Mouse (Mus musculus): ENCODE measurements around the gene Arsb.
A peak's percentile ranks its signal among the peaks of the same experiment; 100 is the strongest.
"Not testable (repeated sequence)": the region's sequence is repeated elsewhere in the genome, so short reads cannot be mapped to it uniquely, and the experiment has no call there.

The Arsb gene

GRCm38 (mm10) chr13:93787647-93788046, 16.2 kb downstream of the Arsb start:
- peak; percentile 28 for DNase-seq (ENCODE audit: low spot score)

DNA sequence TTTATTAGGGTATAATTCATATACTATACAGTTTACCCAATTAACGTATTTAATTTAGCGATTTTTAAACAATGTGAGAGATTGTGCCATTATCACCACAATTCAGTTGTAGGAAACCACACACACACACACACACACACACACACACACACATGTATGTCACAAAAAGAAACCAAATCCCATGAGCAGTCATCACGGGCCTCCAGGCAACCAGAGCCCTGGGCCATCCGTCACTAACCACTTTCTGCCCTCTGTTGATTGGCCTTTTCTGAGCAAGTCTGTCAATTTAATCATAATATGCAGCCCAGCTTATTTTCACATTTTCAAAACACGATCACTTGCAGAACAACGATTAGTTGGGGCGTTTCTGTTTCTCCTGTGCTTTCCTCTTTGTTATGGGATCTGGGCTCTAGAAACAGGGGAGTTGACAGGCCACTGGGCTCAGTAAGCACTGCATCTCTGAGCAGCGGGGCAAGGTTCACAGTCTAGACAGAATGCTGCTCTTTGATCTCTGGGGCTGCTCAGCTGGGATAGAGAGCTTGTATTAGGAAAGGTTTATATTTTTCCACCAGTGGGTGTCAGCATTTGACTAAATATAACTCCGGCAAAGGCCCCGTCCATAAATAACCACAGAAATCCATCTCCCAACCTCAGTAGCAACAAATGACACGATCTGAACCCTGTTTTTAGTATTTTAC, 21.7 kb downstream of the Arsb start:
- peak; percentile 77 for DNase-seq (ENCODE audit: low spot score)

DNA sequence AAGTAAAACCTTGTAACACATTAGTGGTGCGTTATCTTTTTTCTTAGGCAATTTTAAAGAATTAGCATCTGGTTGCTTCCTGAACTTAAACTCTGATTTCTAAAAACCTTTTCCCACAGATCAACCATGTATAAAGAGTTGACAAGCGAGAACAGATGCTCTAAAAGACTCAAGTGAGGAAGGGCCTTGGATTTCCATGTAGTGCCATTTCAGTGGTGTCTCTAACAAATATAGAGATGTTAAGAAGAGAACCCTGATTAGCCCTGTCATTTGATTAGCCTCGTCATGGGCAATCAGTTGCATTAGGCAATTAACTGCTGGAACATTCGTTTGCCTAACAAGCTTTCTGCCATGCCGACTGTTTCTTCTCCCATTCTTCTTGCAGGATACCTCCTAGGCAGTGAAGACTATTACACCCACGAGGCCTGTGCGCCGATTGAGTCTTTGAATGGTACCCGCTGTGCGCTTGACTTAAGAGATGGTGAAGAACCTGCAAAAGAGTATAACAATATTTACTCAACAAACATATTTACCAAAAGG, 22.3 kb downstream of the Arsb start:
- DNase-seq (ENCODE audit: low spot score), result no peak

- DNase-seq (ENCODE audit: low spot score), result no peak
Observed at GRCm38 (mm10) chr13:93797011-93797600, 25.7 kb downstream of the Arsb start.

- not testable (repeated sequence) for DNase-seq (ENCODE audit: low spot score)
Observed at GRCm38 (mm10) chr13:93810311-93810710, 38.9 kb downstream of the Arsb start.

DNA sequence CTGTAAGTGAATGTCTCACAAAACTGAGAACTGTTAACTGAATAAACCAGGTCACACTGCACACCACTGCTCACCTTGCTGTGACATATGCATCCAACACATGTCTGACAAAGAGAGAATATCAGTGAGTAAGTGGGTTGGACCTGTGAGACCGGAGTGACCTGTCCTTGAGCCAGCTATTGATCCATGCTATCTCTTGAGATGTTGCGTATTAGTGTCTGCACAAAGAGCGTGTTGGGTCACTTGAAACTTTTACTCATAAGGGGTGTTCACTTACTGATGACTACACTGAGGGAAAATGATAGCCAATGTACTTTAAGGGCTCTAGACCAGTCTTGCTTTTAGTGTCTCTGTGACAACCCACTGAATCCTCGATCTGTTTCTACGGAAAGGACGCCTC, 42.7 kb downstream of the Arsb start:
- DNase-seq (ENCODE audit: low spot score), result no peak

DNA sequence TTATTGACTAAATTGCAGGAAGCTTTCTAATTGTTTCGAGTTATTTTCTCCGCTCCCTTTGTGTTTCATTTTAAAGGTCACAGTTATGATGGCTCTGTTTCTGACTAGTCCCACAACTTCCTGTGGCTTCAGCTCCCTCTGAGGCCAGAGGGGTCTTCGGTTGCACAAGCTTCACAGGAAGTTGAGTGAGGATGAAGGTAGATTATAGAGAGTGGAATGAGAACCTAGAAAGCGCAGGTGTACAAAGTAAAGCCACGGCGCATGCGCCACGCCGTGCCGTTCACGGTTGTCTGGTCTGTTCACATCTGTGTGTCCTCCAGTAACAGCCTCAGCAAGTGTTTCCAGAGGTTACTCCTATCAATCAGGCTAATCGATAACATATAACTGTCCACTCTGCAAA, 43.2 kb downstream of the Arsb start:
- DNase-seq (ENCODE audit: low spot score), result no peak

DNA sequence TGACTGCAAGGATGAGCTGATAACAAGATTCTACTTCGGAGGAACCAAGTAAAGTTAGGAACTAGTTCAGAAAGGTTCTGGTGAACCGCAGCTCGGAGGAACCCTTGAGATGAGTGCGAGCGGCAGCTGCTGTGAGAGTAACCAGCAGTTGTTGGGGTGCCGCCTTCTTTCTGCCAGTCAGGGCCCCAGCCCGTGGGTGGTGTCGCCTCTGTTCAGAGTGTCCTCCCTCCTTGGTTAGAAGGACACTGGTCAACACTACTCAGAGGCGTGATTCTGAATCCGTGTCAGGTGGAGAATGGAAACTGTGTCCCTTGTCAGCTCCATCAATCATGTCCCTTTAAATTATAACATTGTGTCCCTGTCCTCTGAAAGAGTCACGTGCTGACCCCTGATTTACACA, 43.7 kb downstream of the Arsb start:
- no peak for DNase-seq (ENCODE audit: low spot score)

DNA sequence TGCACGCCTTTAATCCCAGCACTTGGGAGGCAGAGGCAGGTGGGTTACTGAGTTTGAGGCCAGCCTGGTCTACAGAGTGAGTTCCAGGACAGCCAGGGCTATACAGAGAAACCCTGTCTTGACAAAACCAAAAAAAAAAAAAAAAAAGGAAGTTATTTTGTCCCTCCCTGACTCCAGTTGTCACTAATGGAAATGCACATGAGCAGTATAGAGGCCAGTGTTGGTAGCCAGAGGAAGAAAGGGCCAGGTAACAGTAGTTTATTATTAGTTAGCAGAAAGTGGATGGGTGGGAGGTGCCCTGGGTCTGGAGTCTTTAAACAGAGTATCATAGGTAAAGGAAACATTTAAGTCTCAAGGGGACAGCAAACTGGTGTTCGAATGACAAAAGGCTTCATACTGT, 44.7 kb downstream of the Arsb start:
- DNase-seq (ENCODE audit: low spot score), result no peak

DNA sequence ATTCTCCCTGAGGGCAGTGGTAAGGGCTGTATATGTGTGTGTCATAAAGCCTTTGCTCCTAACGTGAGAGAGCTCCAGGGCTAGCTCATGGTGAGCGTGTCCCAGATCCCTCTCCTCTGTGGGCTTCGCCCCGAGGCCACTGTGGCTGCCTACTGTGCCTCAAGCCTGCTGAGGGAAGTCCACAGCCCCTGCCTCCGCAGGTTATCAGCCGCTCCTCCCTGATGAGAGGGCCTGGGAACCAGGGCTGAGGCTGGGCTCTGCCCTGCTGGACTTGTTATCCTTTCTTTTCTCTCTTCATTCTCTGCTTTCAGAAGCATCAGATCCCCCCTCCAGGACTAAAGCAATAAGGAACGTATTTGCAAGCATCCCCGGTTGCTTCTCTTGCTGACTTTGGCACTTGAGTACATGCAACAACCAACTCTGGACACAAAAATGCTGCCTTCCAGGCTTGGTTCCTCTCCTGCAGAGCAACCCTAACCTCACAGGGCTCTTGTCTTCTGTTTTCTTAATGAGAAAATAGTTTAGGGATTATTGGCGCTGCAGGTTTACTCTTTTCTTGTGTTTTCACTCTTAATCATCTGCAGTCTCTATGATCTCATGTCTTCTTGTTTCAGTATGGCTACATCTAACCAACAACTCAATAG, 45.4 kb downstream of the Arsb start:
- no peak for DNase-seq (ENCODE audit: low spot score)

DNA sequence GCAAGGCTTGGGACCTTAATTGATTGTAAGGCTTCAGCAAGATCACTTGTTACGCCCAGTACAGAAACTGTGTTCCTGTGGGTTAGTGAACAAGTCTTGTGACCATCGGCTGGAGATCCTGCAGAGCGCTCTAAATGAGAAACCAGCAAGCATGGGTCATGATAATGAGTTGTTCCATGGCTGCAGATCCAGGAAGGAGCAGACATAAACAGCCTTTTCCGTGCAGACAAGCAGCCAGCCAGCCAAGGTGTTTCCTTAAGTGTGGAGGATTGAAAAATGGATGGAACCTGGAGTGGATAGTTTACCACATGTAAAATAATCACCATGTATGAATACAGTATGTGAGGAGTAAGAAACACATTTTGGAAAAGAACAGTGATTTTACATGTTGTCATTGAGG, 48.7 kb downstream of the Arsb start:
- no peak for DNase-seq (ENCODE audit: low spot score)

- peak; percentile 48 for DNase-seq (ENCODE audit: low spot score)
Observed at GRCm38 (mm10) chr13:93822001-93822400, 50.6 kb downstream of the Arsb start.

DNA sequence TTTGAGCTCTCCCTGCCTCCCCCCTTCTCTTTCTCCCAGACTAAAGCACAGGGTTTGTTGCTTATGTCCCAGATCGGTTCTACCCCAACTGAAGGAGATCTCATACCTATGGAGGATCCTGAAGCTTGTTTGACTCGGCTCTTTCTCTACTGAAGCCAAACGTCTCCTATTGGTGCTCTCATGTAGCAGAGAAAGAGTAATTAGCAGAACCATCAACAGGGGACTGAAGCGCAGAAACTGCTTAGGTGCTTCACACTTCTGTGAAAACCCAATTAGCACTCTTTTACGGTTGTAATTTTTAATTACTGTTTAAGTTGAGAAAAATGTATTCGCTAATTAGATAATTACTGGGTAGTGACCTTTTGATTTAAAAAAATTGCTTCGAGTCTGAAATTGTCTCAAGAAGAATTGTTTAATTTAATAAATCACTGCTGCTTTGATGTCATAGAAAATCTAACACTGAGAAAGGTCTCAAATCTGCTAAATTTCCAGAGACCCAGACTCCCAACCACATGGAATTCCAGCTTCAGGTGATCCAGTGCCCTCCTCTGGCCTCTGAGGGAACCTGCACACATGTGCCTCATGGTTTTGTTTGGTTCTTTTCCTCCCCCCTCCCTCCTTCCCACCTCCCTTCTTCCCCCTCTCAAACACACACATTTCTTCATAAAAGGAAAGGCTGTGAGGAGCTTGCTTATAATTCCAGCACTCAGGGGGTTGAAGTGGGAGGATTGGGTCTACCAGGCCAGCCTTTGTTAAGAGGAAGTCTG, 54.5 kb downstream of the Arsb start:
- DNase-seq (ENCODE audit: low spot score), result no peak

GRCm38 (mm10) chr13:93827745-93828144, 56.3 kb downstream of the Arsb start:
- no peak for DNase-seq (ENCODE audit: low spot score)

DNA sequence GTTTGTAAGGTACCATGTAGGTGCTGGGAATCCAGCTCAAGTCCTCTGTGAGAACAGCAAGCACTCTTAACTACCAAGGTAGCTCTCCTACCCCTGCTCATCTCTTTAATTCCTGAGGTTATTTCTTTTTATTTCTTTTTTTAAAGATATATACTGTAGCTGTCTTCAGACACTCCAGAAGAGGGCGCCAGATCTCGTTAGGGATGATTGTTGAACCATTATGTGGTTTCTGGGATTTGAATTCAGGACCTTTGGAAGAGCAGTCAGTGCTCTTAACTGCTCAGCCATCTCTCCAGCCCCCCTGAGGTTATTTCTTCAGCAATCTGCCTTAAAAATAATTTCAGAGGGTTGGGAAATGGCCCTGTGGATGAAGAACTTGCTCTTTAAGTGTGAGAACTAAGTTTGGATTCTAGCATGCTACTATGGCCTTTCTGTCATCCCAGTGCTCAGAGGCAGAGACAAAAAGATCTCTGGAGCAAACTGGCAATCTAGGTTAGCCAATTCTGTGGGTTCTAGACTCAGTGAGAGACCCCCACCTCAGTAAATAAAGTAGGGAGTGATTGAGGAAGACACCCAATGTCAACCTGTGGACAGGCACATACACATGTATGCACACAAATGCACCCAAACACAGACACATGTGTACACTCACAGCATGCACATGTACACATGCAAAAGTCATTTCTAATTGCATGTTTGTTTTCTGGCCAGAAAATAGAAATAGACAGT, 58.3 kb downstream of the Arsb start:
- peak; percentile 20 for DNase-seq (ENCODE audit: low spot score)

DNA sequence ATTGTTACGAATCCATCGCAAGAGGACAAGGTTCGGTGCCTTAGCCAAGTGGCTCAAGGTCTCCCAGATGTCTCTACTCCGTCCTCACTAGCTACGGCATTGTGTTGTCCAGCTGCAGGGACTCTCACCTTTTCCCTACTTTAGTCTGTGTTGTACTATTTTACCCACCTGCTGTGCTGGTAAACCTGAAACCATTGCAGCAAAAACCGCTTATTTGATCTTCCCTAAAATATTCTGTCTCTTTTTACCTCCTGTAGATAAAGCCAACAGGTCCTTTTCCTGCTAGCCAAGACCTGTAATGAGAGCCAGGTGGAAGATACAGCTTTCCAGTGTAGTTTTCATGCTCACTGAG, 58.8 kb downstream of the Arsb start:
- DNase-seq (ENCODE audit: low spot score), result no peak

GRCm38 (mm10) chr13:93837481-93838225, 66.2 kb downstream of the Arsb start:
- DNase-seq (ENCODE audit: low spot score), result peak; percentile 11

DNA sequence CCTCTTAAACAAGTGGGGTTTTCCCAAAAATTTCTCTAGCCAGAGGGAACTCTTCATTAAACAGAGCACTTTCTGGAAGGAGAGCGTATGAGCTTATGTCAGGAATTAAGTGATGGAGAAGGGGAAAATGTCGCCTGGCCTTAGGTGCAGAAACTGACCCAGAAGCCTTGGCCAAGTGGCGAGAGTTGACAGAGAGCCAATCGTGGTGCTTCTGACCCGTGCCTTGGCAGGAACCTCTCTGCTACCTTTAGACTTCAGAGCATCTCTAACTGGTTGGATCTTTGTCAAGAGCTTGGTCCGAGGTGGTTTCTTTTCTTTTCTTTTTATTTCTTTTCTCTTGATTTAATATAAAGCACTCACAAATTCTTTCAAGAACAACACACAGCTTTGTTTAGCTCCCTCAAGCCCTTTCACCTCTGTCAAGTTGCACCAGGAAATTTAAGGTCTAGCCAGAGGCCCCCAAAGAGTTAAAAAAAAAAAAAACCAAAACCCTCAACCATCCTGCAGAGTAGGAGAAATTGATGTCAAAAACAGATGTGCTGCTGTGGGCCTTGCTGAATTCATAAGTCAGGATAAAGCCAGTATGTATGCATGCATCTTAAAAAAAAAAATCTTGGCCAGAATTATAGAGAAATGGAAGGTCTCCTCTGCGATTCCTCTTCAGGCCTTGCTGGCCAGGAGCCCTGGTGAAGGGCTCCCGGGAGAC, 67.2 kb downstream of the Arsb start:
- DNase-seq (ENCODE audit: low spot score), result no peak

GRCm38 (mm10) chr13:93839137-93839630, 67.8 kb downstream of the Arsb start:
- peak; percentile 25 for DNase-seq (ENCODE audit: low spot score)

GRCm38 (mm10) chr13:93839721-93840120, 68.3 kb downstream of the Arsb start:
- DNase-seq (ENCODE audit: low spot score), result peak; percentile 11

Measured in adipocyte (in vitro differentiated cells).